Mouse (Mus musculus): ENCODE measurements at regions not wholly inside any gene's neighbourhood (a gene's known extent, or its start where the extent isn't known, plus 50 kb on each side); places are given as distances from the start of the nearest gene placed in this dataset.

GRCm38 (mm10) chr4:89490947-89491346 is 180.1 kb upstream of the Cdkn2b start:
- no peak for DNase-seq

DNA sequence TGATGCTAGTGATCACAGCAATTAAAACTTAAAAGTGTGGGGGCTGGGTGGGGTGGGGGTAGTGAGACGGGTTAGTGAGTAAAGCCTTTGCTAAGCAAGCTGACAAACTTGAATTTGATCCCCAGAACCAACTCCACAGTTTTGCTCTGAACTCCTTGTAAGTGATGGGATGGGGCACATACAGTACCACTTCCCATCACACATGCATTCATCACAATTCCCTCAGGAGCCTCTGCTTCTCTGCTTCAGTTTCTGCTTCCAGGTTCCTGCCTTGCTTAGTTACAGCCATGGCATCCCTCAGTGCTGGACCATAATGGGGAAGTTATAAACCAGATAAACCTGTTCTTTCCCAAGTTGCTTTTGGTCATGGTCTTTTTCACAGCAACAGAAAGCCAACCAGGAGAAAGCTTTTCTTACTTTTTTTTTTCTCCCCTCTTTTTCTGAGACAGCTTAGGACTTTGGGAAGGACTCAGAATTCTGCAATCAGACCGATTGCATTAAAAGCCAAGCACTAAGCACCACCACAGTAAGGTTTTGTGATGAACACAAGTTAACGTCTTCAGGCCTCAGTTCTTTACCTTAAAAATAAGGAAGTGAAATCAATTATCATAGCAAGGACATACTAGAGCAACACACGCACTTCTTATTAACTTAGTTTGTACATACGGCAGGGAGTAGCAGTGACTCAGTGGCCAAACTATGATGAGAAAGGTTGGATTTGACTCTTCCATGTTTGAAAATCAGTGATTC is 176.8 kb upstream of the Cdkn2b start:
- no peak for DNase-seq

- no peak for DNase-seq
Observed at GRCm38 (mm10) chr4:89486963-89487362, 176.1 kb upstream of the Cdkn2b start.

GRCm38 (mm10) chr4:89485981-89486531 is 175.2 kb upstream of the Cdkn2b start:
- DNase-seq = no peak

DNA sequence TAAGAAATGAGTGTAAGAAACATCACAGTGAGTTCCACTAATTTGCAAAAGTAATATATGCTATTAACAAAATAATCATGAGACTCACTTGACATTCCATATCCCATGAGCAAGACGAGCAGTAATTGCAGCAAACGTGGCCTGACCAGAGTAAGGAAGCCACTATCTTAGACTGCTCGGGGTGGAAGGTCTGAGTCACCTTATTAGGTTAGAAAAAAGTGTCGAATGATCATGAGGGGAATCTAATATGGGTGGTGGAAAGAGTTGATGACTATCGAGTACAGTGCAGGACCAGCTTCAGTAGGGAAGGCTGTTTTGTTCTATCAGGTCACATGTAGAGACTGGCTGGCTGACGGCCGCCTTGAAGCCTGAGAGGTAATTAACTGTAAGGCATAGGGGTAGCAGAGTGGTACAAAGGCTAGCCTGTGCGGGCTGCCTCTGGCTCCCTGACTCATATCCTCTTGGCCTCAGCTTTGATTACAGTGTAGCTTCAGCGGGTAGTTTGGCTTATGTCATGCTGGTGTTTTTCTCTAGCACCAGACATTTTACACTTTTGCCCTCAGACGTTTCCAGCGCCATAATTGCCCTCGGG is 167.9 kb upstream of the Cdkn2b start:
- DNase-seq = no peak

GRCm38 (mm10) chr4:89475848-89476247 is 165.0 kb upstream of the Cdkn2b start:
- DNase-seq = no peak

- DNase-seq = no peak
Observed at GRCm38 (mm10) chr4:89474836-89475541, 164.2 kb upstream of the Cdkn2b start.

DNA sequence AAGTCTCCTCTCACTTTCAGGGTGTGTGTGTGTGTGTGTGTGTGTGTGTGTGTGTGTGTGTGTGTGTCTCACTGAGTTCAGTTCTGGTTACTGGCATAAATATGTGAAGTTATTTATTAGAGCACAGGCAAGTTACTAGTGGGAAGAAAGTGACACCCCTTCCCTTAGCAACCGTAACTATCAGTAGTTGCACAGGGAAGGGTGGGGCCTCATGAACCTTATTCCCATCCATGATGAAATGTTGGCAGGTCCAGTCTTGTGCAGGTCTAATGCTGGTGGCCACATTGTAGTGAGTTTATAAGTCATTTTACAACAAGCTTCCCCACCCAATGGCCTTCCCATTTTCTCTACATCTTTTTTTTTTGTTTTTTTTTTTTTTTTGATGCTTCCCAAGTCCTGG is 160.6 kb upstream of the Cdkn2b start:
- DNase-seq = no peak

DNA sequence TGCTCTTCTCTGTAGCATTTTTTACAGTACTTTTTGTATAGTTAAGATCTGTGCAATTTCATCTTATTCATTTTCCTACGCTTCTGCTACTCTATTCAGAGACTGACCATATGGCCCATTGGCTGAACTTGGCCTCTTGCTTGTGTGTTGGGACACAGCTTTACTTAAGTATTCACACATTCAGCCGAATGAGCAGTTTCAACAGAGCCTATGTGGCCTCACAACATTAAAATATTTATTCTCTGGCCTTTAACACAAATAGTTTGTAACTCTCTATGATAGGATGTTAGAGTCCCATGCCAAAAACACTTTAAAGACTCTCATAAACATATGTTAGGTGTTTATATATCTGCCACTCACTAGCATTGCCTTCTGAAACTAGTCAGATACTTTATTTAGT is 159.9 kb upstream of the Cdkn2b start:
- no peak for DNase-seq

DNA sequence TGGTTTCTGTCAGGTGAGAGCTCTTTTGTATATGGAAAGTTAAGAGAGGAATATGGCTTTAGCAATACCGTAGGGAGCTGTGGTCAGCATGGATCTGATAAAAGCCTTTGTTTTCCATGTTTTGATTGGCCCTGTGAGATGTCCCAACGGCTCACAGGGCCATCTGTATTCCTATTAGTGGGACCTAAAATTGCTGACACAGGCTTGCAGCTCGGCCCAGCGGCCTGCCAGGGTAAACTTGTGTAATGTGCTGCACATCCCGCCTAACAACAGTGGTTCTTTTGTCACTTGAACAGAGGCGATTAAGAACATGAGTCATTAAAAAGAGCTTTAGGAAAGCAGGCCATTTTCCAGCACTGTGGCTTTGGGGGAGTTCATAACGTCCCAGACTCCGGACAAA is 159.0 kb upstream of the Cdkn2b start:
- no peak for DNase-seq

- DNase-seq = no peak
Observed at GRCm38 (mm10) chr4:89469406-89469805, 158.6 kb upstream of the Cdkn2b start.

GRCm38 (mm10) chr4:89466766-89467165 is 155.9 kb upstream of the Cdkn2b start:
- DNase-seq = no peak

DNA sequence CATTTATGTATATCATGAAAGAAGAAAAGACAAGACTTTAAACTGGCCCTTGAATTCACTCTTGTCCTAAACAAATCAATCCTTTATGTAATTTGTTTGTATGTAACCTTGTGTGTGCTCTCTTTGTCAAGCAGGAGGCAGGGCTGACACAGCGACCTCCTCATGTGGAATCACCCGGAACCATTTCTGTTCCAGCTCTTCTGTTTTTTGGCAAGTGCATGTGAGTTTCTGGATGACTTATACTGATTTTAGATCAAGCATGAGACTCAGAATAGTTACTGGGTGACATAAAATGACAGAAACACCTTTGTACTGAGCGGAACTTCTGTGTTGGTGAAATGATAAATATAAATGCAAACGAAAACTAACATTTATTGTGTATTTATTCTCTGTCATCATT is 152.3 kb upstream of the Cdkn2b start:
- no peak for DNase-seq

DNA sequence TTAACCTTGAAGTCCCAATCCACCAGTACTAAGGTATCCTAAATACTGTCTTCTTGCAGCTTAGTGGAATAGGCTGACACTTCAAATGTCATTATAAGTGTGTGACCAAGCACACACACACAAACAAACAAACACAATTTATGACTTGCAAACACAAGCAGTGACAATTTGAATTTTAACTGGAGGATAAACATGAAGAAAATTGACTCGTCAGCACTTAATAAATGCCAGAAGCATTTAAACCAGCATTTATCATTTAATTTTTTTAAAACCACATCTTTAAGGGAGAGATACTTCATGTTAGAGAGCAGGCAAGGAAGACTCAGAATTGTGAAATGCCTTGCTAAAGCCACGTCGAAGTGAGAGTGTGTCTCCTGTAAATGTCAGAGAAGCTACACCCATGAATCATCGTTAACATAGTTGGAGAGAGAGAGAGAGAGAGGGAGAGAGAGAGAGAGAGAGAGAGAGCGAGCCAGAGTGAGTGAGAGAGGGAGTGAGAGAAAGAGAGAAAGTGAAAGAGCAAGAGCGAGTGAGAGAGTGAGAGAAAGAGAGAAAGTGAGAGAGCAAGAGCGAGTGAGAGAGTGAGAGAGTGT is 149.4 kb upstream of the Cdkn2b start:
- no peak for DNase-seq

- DNase-seq = no peak
Observed at GRCm38 (mm10) chr4:89459346-89459666, 148.5 kb upstream of the Cdkn2b start.

DNA sequence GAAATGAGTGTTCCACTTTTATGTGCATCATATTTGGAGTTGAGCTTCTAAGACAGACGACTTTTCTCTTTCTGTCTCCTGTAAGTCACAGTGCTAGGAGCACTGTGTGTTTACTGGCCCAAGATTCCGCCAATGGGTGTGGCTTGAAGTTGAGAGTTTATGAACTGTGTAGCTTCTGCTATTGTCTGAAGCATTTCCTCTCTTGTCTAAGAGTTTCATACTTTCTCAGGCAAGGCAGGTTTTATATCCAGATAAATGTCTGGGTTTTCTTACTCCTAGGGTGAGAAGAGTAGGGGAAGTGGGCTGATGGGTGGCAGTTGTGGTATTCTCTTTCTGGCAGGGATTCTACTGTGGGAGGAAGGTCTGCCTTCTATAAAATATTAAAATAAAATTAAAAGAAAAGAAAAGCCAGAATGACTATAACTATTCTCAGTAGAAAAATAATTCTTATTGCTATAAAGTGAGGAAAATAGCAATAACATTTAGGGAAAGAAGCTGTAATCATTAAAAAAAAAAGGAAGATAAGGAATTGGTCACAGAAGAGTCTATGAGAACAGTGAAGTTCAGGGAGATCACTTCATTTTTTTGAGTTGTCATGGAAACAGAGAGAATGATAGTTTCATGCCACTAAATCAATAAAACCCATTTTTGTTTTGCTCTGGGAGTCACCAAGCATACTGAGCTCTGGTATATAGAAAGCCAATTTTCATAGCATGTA is 147.9 kb upstream of the Cdkn2b start:
- DNase-seq = no peak

- no peak for DNase-seq
Observed at GRCm38 (mm10) chr4:89457861-89458260, 147.0 kb upstream of the Cdkn2b start.

GRCm38 (mm10) chr4:89454926-89455325 is 144.1 kb upstream of the Cdkn2b start:
- no peak for DNase-seq

- DNase-seq = no peak
Observed at GRCm38 (mm10) chr4:89453051-89453450, 142.2 kb upstream of the Cdkn2b start.

DNA sequence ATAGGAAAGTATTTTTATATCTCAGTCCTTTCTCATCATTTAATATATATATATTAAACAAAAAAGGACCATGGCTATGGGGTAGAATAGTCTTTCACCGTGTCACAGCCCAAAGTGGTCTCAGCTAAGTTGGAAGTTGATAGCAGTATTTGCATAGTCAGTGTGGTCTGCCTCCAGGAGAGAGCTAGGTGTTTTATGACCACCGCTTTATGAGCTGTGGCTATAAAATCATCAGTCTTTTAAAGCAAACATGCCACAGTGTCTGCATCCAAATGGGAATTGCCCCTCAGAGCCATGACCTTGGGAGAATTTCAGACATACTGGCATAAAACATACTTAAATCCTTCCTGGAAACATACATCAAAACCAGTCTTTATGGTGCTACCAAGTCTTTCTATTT is 140.9 kb upstream of the Cdkn2b start:
- DNase-seq = no peak

GRCm38 (mm10) chr4:89446765-89447487 is 136.1 kb upstream of the Cdkn2b start:
- DNase-seq = peak; percentile 45

GRCm38 (mm10) chr4:89446156-89446716 is 135.4 kb upstream of the Cdkn2b start:
- DNase-seq = peak; percentile 54

Measured in cerebellum, adult 8-10 months (tissue).